Mouse (Mus musculus): ENCODE data around the gene Cdk11b.

- no peak for TF ChIP-seq TCF12 (IDR thresholded peaks at IDR 0.05; ENCODE audit: insufficient read depth, poor library complexity, severe bottlenecking)
- peak in 2 of 3 experiments; percentile 82 to 87 for TF ChIP-seq MYOD1 (IDR thresholded peaks at IDR 0.05; ENCODE audit: control insufficient read depth in 1 of 3, insufficient read length in 2 of 3, low read depth in 2 of 3)
- no peak for TF ChIP-seq E2F4 (IDR thresholded peaks at IDR 0.05; ENCODE audit: insufficient read depth)
- TF ChIP-seq POLR2A (IDR thresholded peaks at IDR 0.05; ENCODE audit: insufficient read length, low read depth), result no peak
- peak in 2 of 3 experiments; percentile 25 to 49 for TF ChIP-seq MYOG (IDR thresholded peaks at IDR 0.05; ENCODE audit: control insufficient read depth in 1 of 3, insufficient read depth in 1 of 3, insufficient read length in 2 of 3, low read depth in 2 of 3)
- no peak for TF ChIP-seq TCF3 (IDR thresholded peaks at IDR 0.05; ENCODE audit: insufficient read length, low read depth)
- TF ChIP-seq MAX (IDR thresholded peaks at IDR 0.05; ENCODE audit: low read depth), result no peak
Measured at GRCm38 (mm10) chr4:155601997-155602456, 22.6 kb upstream of the Cdk11b start.

Data from myocyte (in vitro differentiated cells).